11 mouse cellular contexts compared by ENCODE assay signal in genomic region chr15:75143735-75144134, GRCm38 (mm10). TPM values are rescaled to one million over a fixed set of nuclear protein-coding genes. Genes with fewer than 3 reads are reported as not detected.
DNase-seq lines count a peak whose midpoint lies in the region; ATAC-seq and TF ChIP-seq lines count a peak whose summit lies in the region.
"Had no signal": no experiment of that assay in that cellular context is flagged by ENCODE, and none has a peak within 500 bp of the region (broad histone marks: within the 10 kb centered on the region; RNA-seq: fewer than 3 reads in every experiment).

No protein-coding gene starts in this region.

- no peaks in the 10 kb centered on the region for H3K4me1 ChIP-seq in lung, postnatal 0 days (ENCODE audit: insufficient read depth, low read depth, low read length)
- H3K4me1 ChIP-seq: lung, embryonic 15.5 days had no signal

- DNase-seq in embryo, embryonic 11 days, result peak; percentile 2
- DNase-seq in embryo, embryonic 9.5 days (ENCODE audit: extremely low spot score), result no peak
- DNase-seq in lung, postnatal 0 days (ENCODE audit: low spot score), result peak; percentile 28
- DNase-seq in lung, postnatal 10 days, result no peak
- peak; percentile 10 for DNase-seq in brain, embryonic 14.5 days (ENCODE audit: low read depth)
- peak; percentile 45 for DNase-seq in thymus, postnatal 14 days
- no peak for DNase-seq in ovary, adult 18-20 months (ENCODE audit: low spot score)
- DNase-seq: right cerebral cortex, postnatal 4 days had no signal

- WGBS in lung, postnatal 0 days, result 65% methylated on average over 3 of the region's 3 CpGs

- H3K9me3 ChIP-seq in lung, postnatal 0 days (ENCODE audit: low read length), result no peaks in the 10 kb centered on the region
- H3K9me3 ChIP-seq: lung, embryonic 15.5 days had no signal

- no peaks in the 10 kb centered on the region for H3K36me3 ChIP-seq in lung, postnatal 0 days (ENCODE audit: insufficient read depth, low read length)
- H3K36me3 ChIP-seq: lung, embryonic 15.5 days had no signal

- H3K9ac ChIP-seq in lung, postnatal 0 days (replicated peaks; ENCODE audit: low read depth), result no peak overlapping the region
- H3K9ac ChIP-seq: lung, embryonic 15.5 days had no signal

- no peak for TF ChIP-seq EP300 in lung, postnatal 0 days (IDR thresholded peaks at IDR 0.05)

- no peak for TF ChIP-seq POLR2A in brain, embryonic 14.5 days (IDR thresholded peaks at IDR 0.05; ENCODE audit: borderline replicate concordance, extremely low read depth, insufficient read depth, insufficient read length, poor library complexity, severe bottlenecking)

- TF ChIP-seq CTCF in lung, postnatal 0 days (IDR thresholded peaks at IDR 0.05), result peak; percentile 66
- TF ChIP-seq CTCF in brain, embryonic 14.5 days (IDR thresholded peaks at IDR 0.05; ENCODE audit: borderline replicate concordance, extremely low read depth, insufficient read depth, insufficient read length), result peak; percentile 49; the same call in 1 of the 2 replicates

- no peak overlapping the region for H3K4me3 ChIP-seq in lung, postnatal 0 days (ENCODE audit: low read depth, low read length)
- H3K4me3 ChIP-seq: lung, embryonic 15.5 days had no signal

- ATAC-seq in lung, postnatal 0 days, result no peak
- ATAC-seq in erythroid progenitor cell, adult 5-6 weeks (replicated peaks; ENCODE audit: low FRiP score, poor library complexity, severe bottlenecking), result no peak

- H3K27me3 ChIP-seq in lung, postnatal 0 days (replicated peaks; ENCODE audit: insufficient read depth, low read length), result no peaks in the 10 kb centered on the region
- H3K27me3 ChIP-seq: lung, embryonic 15.5 days had no signal

- no peak overlapping the region for H3K27ac ChIP-seq in lung, postnatal 0 days (ENCODE audit: low read length)
- H3K27ac ChIP-seq: lung, embryonic 15.5 days had no signal

- no peak overlapping the region for H3K4me2 ChIP-seq in lung, postnatal 0 days (replicated peaks; ENCODE audit: low read depth, low read length)
- H3K4me2 ChIP-seq: lung, embryonic 15.5 days had no signal

RNA-seq across cellular contexts. Expression of gene Ly6g, which starts 11.3 kb away (rescaled TPM):
- 0.68 and 0.98 TPM in 2 replicates for polyA plus RNA-seq in lung, postnatal 0 days (2015; fragmentation: Nextera tagmentation; extraction: Ambion mirVana)
- polyA plus RNA-seq in brain, embryonic 14.5 days (2012; rRNA removed), result not detected in 2 replicates
- total RNA-seq in erythroid progenitor cell, adult 5-6 weeks (2015; ENCODE audit: low replicate concordance), result 34.2 and 62.0 TPM in 2 replicates
- total RNA-seq in erythroid progenitor cell, adult 5-6 weeks (2017; ENCODE audit: low replicate concordance), result 13.9 TPM in 1 of 2 replicates, not detected in the other
- polyA plus RNA-seq: intestine, embryonic 14.5 days; lung, embryonic 15.5 days had no signal

RNA-seq across cellular contexts. Expression of gene Ly6c2, which starts 32.0 kb away (rescaled TPM):
- 30.5 and 47.7 TPM in 2 replicates for polyA plus RNA-seq in lung, postnatal 0 days (2015; fragmentation: Nextera tagmentation; extraction: Ambion mirVana)
- polyA plus RNA-seq in brain, embryonic 14.5 days (2012; rRNA removed), result 0.22 and 0.23 TPM in 2 replicates
- 894 and 949 TPM in 2 replicates for total RNA-seq in erythroid progenitor cell, adult 5-6 weeks (2015; ENCODE audit: low replicate concordance)
- total RNA-seq in erythroid progenitor cell, adult 5-6 weeks (2017; ENCODE audit: low replicate concordance), result 73.5 and 201 TPM in 2 replicates

Comparison
In these comparisons a context has a peak if more than half of its experiments do, and no peak if none do; other contexts are left out.
1. DNase-seq: peak in embryo, embryonic 11 days (single experiment), lung, postnatal 0 days (single experiment), brain, embryonic 14.5 days (single experiment) and thymus, postnatal 14 days (single experiment); none in embryo, embryonic 9.5 days (single experiment), lung, postnatal 10 days (single experiment) and ovary, adult 18-20 months (single experiment).
2. RNA of gene Ly6c2, which starts 32.0 kb away (polyA plus RNA-seq): 30.5 to 47.7 TPM in lung, postnatal 0 days; 0.22 to 0.23 TPM in brain, embryonic 14.5 days; every median in the first group is over 10 times any median in the second.